Mouse (Mus musculus): ENCODE data around the gene Slc35f1.
A peak's percentile ranks its signal among the peaks of the same experiment; 100 is the strongest.

The Slc35f1 gene

DNA sequence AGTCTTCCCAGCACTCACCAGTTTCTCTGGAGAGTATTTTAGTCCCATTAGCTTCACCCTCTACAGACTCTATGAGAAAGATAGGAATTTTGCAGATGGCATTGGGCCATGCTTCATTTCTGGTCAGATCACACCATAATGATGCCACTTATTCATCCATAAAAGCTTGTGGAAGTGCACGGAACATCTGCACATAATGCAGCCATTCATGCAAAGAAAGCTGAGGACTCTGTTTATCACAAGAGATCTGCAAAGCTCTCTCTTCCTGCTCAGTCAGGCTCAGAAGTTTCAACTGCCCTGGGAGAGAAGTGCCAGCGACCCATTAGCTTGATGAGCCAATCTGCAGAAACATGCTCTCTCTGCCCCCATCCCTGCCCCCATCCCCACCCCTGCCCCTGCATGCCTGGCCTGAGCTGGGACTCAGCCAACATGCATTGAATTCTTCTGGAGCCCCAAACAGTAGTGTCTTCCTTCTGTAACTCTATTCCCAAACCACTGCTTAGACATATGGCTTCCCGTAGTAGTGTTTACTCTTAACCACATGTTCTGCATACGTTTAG lies 89.7 kb downstream of the Slc35f1 start:
- DNase-seq (ENCODE audit: low read depth, low spot score), result no peak

DNA sequence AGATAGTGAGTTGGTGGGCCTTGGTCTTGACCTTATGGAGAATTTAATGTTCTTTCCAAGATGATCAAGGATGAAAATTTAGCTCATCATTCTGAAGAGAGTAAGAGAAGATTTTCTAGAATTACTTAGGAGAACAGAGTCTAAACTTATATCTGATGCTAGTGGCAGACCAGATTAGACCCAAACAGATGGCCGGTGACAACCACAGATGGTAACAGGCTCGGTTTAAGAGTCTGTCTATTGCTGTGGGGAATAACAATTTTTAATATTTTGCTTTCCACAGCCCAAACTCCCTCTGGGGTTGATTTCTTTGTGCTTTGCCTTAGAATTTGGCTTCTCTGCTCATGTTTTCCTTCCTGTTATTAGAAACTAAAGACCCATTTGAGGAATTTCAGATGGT lies 96.7 kb downstream of the Slc35f1 start:
- DNase-seq (ENCODE audit: low read depth, low spot score), result no peak

DNA sequence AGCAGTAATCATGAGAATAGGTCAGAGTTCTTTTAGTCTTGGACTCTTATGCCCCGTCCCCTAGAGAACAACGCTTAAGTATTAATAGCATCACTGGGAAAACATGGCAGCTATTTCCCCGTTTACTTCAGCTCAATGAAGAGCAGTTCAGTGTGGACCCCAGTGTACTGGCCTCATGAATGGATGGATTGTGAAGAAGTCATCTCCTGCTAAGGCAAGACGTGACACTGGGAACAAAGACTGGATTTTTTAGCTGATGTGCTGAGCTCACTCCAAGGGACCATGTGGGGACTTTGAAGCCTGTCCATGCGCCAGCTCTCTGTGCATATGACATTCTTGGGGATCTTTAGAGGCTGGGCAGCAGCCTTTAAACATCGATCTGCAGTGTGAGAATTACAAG lies 101.2 kb downstream of the Slc35f1 start:
- DNase-seq (ENCODE audit: low read depth, low spot score), result no peak

DNA sequence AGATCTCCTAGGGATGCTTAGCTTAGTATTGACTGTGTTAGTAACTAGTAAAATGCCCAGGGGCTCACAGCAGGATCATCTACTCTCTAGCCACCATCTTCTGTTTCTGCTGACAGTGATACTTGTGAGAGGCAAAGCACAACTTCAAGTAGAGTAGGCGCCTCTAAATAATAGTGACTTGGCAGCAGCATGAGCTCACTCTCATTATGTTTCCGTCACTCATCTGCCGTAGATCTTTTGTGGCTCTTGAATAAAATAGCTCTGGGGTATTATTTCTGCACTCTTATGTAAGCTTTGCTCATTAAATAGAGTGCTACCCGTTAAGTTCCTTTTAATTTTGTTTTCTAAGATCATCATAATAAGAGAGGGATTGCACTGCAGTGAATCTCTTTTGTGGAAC lies 107.1 kb downstream of the Slc35f1 start:
- no peak for DNase-seq (ENCODE audit: low read depth, low spot score)

DNA sequence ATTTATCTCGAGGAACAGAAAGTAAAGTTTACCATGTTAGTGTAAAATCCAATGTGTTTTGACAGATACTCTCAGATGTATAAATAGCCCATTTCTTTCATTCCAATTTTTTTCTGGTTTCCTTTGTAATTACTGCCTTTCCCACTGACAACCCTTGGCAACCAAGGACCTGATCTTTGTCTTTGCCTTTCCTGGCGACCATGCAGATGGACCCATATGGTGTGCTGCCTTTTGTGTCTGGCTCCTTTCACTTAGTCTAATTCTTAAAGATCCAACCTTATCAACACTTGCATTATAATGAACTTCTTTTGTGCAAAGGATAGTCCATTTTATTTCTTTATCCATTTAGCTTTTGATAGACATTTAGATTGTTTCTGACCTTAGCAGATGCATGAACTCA lies 117.5 kb downstream of the Slc35f1 start:
- DNase-seq (ENCODE audit: low read depth, low spot score), result peak; percentile 8

DNA sequence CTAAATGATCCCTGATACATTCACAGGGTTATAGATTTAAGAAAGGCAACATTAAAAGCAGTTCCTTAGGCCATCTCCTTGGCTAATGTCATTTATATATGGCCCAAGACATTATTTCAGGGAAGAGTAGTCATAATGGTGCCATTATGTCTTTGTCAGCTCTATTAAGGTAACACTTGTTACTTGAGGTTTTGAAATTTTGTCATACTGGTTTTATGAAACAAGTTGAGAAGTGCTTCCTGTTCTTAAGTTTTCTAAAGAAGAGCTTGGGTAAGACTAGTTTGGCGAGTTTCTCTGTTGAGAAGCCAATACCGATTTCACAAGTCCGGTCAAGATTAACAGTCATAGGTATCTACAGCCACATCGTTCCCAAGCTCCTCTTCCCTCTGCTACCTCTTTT lies 122.5 kb downstream of the Slc35f1 start:
- DNase-seq (ENCODE audit: low read depth, low spot score), result no peak

DNA sequence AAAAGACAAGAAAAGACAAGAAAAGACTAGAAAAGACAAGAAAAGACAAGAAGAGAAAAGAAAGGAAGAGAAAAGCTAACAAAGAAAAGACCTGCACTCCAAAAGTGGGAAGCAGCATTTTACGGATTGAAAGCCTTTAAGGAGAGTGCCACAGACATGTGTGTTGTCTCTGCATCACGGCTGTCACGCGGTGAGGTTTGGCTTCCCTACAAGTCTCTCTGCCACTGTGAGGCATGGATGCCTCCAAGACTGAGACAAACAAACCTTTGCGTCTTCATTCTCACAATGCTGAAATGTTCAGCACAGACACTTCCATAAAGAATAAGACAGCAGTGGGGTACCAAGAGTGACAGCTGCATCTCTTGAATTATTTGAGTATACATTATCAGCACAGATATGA lies 124.0 kb downstream of the Slc35f1 start:
- no peak for DNase-seq (ENCODE audit: low read depth, low spot score)

DNA sequence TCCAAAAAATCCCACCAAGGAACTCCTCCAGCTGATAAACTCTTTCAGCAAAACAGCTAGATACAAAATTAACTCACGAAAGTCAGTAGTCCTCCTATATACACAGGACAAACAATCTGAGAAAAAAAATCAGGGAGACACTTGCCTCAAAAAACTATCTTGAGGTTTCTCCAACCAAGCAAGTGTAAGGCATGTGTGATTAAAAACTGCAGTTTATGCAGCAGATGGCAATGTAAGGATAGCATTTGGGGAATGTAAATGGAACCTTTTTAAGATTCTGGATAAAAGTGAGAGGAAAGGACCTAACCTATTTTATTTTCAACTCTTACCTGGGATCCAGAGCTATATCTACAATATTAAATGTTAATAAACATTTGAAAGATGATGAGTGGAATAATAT lies 129.3 kb downstream of the Slc35f1 start:
- no peak for DNase-seq (ENCODE audit: low read depth, low spot score)

DNA sequence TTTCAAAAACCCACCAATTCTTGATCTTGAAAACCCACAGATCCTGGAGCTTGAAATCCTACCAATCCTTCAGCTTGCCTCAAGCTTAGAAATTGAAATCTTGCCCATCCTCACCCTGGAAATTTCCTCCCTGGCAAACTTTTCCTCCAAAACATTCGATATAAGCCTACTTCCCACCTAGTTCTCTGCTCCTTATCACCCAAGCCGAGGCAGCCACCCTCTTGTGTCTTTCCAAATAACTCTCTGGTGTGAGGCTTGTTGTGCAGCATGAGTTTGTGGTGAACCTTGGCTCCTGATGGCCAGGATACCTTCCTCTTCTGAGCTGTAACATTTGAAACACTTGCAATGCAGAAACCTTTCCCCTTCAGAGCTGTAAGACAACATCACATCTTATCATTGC lies 132.6 kb downstream of the Slc35f1 start:
- DNase-seq (ENCODE audit: low read depth, low spot score), result no peak

DNA sequence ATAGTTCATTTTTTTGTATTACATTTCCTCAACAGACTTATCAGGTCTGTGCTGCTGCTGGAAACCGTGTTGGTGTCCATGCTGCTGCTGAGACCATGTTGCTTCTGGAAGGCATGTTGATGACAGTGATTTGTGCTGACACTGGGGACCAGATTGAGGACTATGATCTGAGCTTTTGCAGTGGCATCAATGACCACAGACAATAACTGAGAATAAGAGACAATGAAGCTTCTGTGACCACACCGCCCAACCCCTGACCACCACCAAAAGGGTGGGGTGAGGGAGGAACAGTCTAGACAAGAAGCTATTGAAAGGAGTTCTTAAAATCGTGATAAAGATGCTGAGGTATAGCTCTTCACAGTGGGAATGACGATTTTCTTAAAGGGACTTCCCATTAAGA lies 135.4 kb downstream of the Slc35f1 start:
- no peak for DNase-seq (ENCODE audit: low read depth, low spot score)

DNA sequence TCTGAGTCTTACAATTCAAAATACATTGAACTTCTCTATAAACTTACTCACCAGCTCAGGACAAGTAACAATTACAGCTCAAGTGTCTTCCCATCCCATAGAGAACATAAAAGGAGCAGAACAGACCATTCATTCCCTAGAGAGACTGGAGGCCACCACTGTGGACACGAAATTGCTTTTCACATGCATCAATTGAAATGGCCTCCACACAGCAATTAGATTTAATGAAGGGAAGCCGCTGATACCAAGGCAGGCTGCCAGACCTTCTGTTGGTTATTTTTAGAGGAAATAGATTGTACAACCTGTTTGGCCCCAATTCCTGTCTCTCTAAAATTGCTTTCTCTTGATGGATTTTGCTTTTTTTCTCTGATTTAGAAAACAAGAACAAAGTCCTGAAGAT lies 150.5 kb downstream of the Slc35f1 start:
- no peak for DNase-seq (ENCODE audit: low read depth, low spot score)

DNA sequence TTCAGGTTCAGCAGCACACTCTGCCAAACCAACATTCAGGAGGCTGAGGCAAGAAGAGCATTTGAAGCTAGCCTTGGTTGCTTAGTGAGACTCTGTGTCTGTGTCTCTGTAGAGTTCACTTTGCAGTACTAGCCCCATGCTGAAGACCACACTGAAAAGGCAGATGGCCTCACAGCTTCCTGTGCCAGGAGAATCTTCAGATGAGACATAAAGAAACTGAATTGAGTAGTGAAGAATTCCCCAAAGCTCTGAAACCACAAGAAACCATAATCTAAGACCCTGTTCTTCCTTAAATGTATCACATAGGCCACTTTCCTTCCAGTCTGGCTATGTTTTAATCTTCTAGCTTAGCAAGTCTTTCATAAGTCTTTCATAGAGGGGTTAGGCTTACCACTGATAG lies 161.7 kb downstream of the Slc35f1 start:
- DNase-seq (ENCODE audit: low read depth, low spot score), result no peak

DNA sequence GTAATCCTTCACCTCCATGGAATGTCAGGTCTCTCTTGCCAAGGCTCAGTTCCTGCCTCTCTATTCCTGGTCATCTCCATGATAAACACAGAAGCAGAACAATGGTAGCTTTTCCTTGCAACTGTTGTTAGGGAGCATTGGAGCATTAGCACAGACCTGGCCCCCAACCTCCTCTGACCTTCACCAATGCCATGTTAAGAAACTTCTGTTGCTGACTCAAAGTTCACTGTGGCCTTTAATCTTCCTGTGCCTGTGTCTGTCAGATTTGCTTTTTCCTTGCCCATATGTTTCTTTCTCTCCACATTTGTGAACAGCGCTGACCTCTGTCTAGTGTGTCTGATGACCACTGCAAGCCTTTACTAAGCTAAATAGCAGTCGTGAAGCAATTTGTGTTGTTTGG lies 170.5 kb downstream of the Slc35f1 start:
- peak; percentile 30 for DNase-seq (ENCODE audit: low read depth, low spot score)

DNA sequence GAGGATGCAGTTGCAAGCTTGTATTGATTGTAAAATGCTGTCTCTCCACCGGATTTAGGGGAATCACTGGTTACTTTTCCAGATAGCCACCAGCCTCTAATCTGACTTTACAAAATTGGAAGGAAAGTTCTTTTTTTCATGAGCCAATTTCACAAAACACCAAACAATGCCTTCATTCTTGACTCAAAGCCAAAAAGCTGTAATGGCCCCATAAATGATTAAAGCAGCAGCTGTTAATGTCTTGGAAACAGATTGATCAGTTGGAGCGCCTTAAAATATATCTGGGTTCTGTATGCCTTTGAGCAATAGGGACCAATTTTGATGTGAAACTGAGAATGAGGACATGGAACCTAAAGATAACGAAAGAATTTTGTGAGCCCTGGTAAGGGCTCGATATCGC lies 174.6 kb downstream of the Slc35f1 start:
- no peak for DNase-seq (ENCODE audit: low read depth, low spot score)

DNA sequence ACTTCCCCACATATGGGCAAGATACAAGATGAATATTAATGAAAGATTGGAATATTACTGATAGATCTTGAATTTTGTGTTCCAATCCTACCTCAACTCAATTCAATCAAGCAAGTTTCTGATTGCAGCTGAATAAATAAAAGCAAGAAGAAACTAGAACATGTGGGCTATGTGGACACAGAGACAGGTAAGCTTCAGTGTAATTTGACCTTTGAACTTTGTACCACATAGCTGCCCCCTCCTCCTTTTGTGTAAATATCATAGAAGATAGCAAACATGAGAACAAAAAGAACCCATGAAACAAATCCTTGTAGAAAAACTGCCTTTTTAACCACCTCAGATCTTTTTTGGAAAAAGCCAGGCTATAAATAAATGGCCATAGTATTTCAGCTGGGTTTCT lies 180.8 kb downstream of the Slc35f1 start:
- no peak for DNase-seq (ENCODE audit: low read depth, low spot score)

DNA sequence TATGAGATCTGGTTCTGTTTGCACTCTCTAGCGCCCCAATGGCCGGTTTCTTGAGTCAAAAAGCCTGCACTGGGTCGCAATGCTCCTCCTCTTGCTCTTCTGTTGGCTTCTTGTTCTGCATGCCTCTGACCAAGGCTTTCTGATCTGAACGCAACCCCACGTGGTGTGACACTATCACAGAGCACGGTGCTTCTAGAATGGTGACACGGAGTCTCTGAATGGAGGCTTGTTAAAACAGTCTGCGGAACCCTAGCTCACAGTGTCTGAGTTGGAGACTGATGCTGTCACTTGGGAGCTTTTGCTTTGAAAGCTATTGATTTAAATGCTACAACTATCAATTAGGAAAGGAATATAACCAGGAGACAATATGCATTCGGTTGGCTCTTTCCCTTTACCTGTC lies 183.8 kb downstream of the Slc35f1 start:
- DNase-seq (ENCODE audit: low read depth, low spot score), result no peak

DNA sequence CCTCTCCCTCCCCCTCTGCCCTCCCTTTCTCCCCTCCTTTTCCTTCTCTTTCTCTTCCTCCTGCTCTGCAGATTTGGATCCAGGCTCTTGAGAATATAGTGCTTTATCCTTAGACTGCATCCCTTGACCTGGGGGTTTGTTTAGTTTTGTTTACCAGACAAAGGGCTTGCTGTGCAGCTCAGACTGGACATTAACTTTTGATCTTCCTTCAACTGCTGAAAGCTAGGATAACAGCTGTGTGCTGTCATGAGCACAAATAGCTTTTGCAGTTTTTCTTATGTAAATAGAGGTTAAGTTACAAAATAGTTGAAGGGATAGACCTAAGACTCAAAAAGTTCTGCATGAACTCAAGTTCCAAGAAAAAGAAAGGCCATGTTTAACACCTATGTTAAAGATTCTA lies 184.4 kb downstream of the Slc35f1 start:
- peak; percentile 18 for DNase-seq (ENCODE audit: low read depth, low spot score)

DNA sequence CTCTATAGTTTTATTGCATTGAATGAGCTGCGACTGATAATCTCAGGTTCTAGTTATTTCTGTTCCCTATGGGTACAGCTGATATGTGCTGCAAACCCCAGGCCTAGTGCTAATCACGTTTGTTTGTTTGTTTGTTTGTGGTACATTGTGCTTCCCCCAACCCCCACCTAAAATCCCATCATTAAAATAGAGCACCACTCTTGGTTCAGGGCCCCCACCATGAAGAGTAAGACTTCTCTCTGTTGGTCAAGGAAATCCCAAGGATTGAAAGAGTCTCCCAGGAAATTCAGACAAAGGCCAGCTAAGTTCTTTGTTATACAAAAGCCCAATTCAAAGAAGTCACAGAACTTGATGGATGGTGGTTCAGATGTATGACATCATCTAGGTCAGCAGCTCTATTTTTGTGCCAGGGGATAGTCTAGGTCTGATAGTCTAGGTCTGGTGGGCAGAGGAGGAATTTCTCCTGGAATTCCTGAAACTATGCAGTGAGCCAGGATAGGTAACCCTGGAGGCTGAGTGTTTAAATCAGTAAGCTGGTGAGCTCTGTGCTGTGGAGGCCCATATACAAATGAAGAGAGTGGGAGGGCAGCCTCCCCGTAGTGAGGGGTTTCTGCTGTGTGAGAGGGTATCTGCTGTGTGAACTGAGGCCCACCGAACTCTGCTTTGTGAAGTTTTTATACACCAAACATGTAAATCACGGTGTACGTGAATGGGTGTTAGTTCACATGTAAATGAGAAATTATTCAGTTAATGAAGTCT lies 187.1 kb downstream of the Slc35f1 start:
- DNase-seq (ENCODE audit: low read depth, low spot score), result peak; percentile 46

DNA sequence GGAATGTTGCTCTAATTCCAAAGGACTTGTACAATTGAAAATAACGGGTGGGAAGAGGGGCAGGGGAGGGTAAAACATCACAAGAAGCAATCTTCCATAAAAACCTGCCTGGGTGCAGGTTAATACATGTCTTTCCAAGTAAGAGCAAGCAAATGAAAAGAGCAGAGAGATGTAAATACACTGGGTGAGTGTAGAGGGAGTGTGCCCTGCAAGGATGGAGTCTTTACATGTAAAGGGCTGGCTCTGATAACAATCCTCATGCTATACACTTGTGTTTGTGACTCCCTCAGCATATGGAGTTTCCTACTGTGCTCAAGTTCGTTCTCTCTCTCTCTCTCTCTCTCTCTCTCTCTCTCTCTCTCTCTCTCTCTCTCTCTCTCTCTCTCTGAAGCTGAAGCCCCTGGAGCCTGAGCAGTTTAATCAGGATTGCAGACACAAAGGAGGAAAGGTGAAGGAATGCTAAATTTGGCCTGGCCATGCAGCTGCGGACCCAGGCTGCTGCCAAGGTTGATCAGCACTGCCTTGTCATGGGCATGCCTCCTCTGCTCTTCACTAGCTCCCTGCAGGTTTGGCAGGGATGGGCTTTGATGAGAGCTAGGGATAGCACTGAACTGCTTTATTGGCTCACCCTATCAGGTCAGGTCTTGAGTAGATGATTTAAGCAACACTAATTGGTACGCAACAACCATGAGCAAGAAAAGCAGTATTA lies 187.9 kb downstream of the Slc35f1 start:
- DNase-seq (ENCODE audit: low read depth, low spot score), result no peak

DNA sequence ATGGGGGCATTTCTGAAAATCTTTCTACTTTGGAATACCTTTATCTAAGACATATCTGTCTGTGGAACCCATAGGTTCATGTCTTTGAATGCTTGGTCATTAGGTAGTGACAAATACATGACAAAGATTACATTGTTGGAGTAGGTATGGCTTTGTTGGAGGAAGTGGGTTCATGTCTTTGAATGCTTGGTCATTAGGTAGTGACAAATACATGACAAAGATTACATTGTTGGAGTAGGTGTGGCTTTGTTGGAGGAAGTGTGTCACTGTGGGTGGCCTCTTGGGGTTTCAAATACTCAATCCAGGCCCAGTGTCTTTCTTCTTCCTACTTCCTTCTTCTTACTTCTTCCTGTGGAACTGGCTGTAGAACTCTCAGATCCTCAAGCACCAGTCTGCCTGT lies 206.4 kb downstream of the Slc35f1 start:
- DNase-seq (ENCODE audit: low read depth, low spot score), result peak; percentile 60

DNA sequence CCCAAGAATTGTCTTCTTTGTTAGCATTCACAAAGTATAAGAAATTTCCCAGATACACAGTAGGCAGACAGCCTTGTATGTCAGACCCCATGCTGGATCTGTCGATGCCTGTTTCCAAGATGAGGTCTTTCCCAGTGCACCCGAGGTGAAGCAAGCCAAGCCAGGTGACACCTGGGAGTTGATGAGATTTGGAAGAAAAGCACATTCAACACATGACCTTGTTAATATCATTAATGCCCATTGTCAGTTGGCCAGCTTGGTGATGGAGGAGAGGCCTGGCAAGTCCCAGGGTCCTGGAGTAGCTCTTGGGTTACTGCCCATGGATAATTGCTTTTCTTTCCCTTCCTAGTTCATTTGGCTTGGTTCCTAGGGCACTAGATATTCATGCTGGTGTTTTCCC lies 214.6 kb downstream of the Slc35f1 start:
- DNase-seq (ENCODE audit: low read depth, low spot score), result no peak

DNA sequence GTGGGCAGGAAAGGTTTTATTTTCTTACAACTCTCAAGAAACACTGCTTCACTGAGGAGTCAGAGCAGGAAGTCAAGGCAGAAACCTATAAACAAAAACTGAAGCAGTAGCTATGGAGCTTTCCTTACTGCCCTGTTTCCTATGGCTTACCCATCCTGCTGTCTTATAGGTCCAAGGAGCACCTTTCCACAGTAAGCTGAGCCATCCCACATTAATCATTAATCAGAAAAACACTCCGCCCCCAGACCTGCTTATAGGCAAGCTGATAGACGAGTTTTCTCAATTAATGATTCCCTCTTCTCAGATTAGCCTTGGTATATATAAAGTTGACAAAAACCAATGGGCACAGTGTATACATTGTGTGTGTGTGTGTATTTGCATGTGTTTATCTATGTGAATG lies 221.4 kb downstream of the Slc35f1 start:
- DNase-seq (ENCODE audit: low read depth, low spot score), result no peak

DNA sequence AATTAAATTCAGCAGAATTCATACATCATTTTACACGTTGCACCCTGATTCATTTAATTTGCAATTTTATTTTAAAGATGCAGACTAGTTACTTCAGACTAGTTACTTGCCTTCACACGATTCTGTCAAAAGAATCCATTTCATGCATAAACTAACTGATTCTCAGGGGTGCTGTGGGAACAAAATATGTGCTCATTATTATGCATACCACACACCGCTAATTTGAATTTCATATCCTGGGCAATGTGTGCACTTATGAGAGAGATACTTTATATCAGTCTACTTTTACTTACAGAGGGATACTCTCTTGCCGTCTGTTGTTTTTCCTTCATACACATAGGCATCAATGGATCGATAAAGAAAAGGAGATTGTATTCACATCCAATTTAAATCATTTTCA lies 228.4 kb downstream of the Slc35f1 start:
- no peak for DNase-seq (ENCODE audit: low read depth, low spot score)

Measured in R1 (cell line).